Mouse (Mus musculus): ENCODE data around the gene Tsc1. TPM values are rescaled to one million over a fixed set of nuclear protein-coding genes. Genes with fewer than 3 reads are reported as not detected.

The Tsc1 gene
- total RNA-seq, 1 experiment, result 14.9 TPM

GRCm38 (mm10) chr2:28601720-28602590 is 39.1 kb upstream of the Tsc1 start:
- Histone ChIP-seq H3K4me1 (ENCODE audit: control insufficient read depth in 2 of 2, insufficient read depth in 2 of 2, low read length in 2 of 2, poor library complexity in 1 of 2) (peaks cover 0 to 19% of the 10 kb centered on the region in 2 experiments; a peak in 2 of 4 replicates), H3K27ac (ENCODE audit: insufficient read depth, low read depth, low read length, poor library complexity, severe bottlenecking) (no peak overlapping the region), H3K9me3 (ENCODE audit: control insufficient read depth, insufficient read depth, low read depth, low read length) (no peaks in the 10 kb centered on the region), H3K4me3 (ENCODE audit: insufficient read depth in 1 of 2, low read depth in 1 of 2, low read length in 2 of 2, poor library complexity in 1 of 2, severe bottlenecking in 1 of 2) (no peak overlapping the region), H3K36me3 (ENCODE audit: control insufficient read depth, insufficient read depth, low read length, poor library complexity, severe bottlenecking) (no peaks in the 10 kb centered on the region), H3K9ac (ENCODE audit: insufficient read depth, low read depth, low read length, poor library complexity, severe bottlenecking) (no peak overlapping the region)
- TF ChIP-seq HCFC1 (IDR thresholded peaks at IDR 0.05; ENCODE audit: borderline replicate concordance, insufficient read depth, low read length) (no peak), ZC3H11A (IDR thresholded peaks at IDR 0.05; ENCODE audit: borderline replicate concordance, low read depth, low read length) (no peak), CHD2 (IDR thresholded peaks at IDR 0.05; ENCODE audit: low read depth, low read length) (no peak), MAFK (IDR thresholded peaks at IDR 0.05; ENCODE audit: insufficient read depth, low read depth, low read length) (no peak), ZNF384 (IDR thresholded peaks at IDR 0.05; ENCODE audit: low read depth, low read length) (no peak)
- no peak for DNase-seq (ENCODE audit: low read depth, low spot score)
- in situ Hi-C loops (cut with MboI; ENCODE audit: low sequenced_read_pairs in 2 of 2, unreplicated experiment in 2 of 2), result no loop called here

- Histone ChIP-seq H3K4me1 (ENCODE audit: control insufficient read depth in 2 of 2, insufficient read depth in 2 of 2, low read length in 2 of 2, poor library complexity in 1 of 2) (peaks cover 0 to 16% of the 10 kb centered on the region in 2 experiments; a peak in 2 of 4 replicates), H3K27ac (ENCODE audit: insufficient read depth, low read depth, low read length, poor library complexity, severe bottlenecking) (no peak overlapping the region), H3K36me3 (ENCODE audit: control insufficient read depth, insufficient read depth, low read length, poor library complexity, severe bottlenecking) (no peaks in the 10 kb centered on the region), H3K9ac (ENCODE audit: insufficient read depth, low read depth, low read length, poor library complexity, severe bottlenecking) (no peak overlapping the region), H3K9me3 (ENCODE audit: control insufficient read depth, insufficient read depth, low read depth, low read length) (no peaks in the 10 kb centered on the region), H3K4me3 (ENCODE audit: insufficient read depth in 1 of 2, low read depth in 1 of 2, low read length in 2 of 2, poor library complexity in 1 of 2, severe bottlenecking in 1 of 2) (no peak overlapping the region)
- TF ChIP-seq ZC3H11A (IDR thresholded peaks at IDR 0.05; ENCODE audit: borderline replicate concordance, low read depth, low read length) (no peak), ZNF384 (IDR thresholded peaks at IDR 0.05; ENCODE audit: low read depth, low read length) (no peak), CHD2 (IDR thresholded peaks at IDR 0.05; ENCODE audit: low read depth, low read length) (no peak), HCFC1 (IDR thresholded peaks at IDR 0.05; ENCODE audit: borderline replicate concordance, insufficient read depth, low read length) (no peak), MAFK (IDR thresholded peaks at IDR 0.05; ENCODE audit: insufficient read depth, low read depth, low read length) (no peak)
- in situ Hi-C loops (cut with MboI; ENCODE audit: low sequenced_read_pairs in 2 of 2, unreplicated experiment in 2 of 2), result no loop called here
- DNase-seq (ENCODE audit: low read depth, low spot score), result no peak
These were observed 37.5 kb upstream of the Tsc1 start for GRCm38 (mm10) chr2:28603542-28603941.

- Histone ChIP-seq H3K36me3 (ENCODE audit: control insufficient read depth, insufficient read depth, low read length, poor library complexity, severe bottlenecking) (no peaks in the 10 kb centered on the region), H3K27ac (ENCODE audit: insufficient read depth, low read depth, low read length, poor library complexity, severe bottlenecking) (no peak overlapping the region), H3K9me3 (ENCODE audit: control insufficient read depth, insufficient read depth, low read depth, low read length) (no peaks in the 10 kb centered on the region), H3K4me3 (ENCODE audit: insufficient read depth in 1 of 2, low read depth in 1 of 2, low read length in 2 of 2, poor library complexity in 1 of 2, severe bottlenecking in 1 of 2) (no peak overlapping the region), H3K9ac (ENCODE audit: insufficient read depth, low read depth, low read length, poor library complexity, severe bottlenecking) (no peak overlapping the region), H3K4me1 (ENCODE audit: control insufficient read depth in 2 of 2, insufficient read depth in 2 of 2, low read length in 2 of 2, poor library complexity in 1 of 2) (peaks cover 0 to 24% of the 10 kb centered on the region in 2 experiments; a peak in 2 of 4 replicates)
- no peak for DNase-seq (ENCODE audit: low read depth, low spot score)
- TF ChIP-seq MAFK (IDR thresholded peaks at IDR 0.05; ENCODE audit: insufficient read depth, low read depth, low read length), result no peak
- TF ChIP-seq CHD2 (IDR thresholded peaks at IDR 0.05; ENCODE audit: low read depth, low read length), result no peak
- no peak for TF ChIP-seq ZNF384 (IDR thresholded peaks at IDR 0.05; ENCODE audit: low read depth, low read length)
- no peak for TF ChIP-seq ZC3H11A (IDR thresholded peaks at IDR 0.05; ENCODE audit: borderline replicate concordance, low read depth, low read length)
- TF ChIP-seq HCFC1 (IDR thresholded peaks at IDR 0.05; ENCODE audit: borderline replicate concordance, insufficient read depth, low read length), result no peak
- in situ Hi-C loops (cut with MboI; ENCODE audit: low sequenced_read_pairs in 2 of 2, unreplicated experiment in 2 of 2), result no loop called here
These were observed 35.1 kb upstream of the Tsc1 start for GRCm38 (mm10) chr2:28605789-28606541.

GRCm38 (mm10) chr2:28606601-28607340 is 34.3 kb upstream of the Tsc1 start:
- Histone ChIP-seq H3K27ac (ENCODE audit: insufficient read depth, low read depth, low read length, poor library complexity, severe bottlenecking) (peak overlapping the region; percentile 26; the same call in 1 of the 2 replicates), H3K36me3 (ENCODE audit: control insufficient read depth, insufficient read depth, low read length, poor library complexity, severe bottlenecking) (no peaks in the 10 kb centered on the region), H3K9me3 (ENCODE audit: control insufficient read depth, insufficient read depth, low read depth, low read length) (no peaks in the 10 kb centered on the region), H3K4me1 (ENCODE audit: control insufficient read depth in 2 of 2, insufficient read depth in 2 of 2, low read length in 2 of 2, poor library complexity in 1 of 2) (peaks cover 0 to 30% of the 10 kb centered on the region in 2 experiments; a peak in 2 of 4 replicates), H3K9ac (ENCODE audit: insufficient read depth, low read depth, low read length, poor library complexity, severe bottlenecking) (peak overlapping the region; percentile 24; the same call in 1 of the 2 replicates), H3K4me3 (ENCODE audit: insufficient read depth in 1 of 2, low read depth in 1 of 2, low read length in 2 of 2, poor library complexity in 1 of 2, severe bottlenecking in 1 of 2) (no peak overlapping the region)
- in situ Hi-C loops (cut with MboI; ENCODE audit: low sequenced_read_pairs in 2 of 2, unreplicated experiment in 2 of 2), result no loop called here
- no peak for TF ChIP-seq ZC3H11A (IDR thresholded peaks at IDR 0.05; ENCODE audit: borderline replicate concordance, low read depth, low read length)
- TF ChIP-seq HCFC1 (IDR thresholded peaks at IDR 0.05; ENCODE audit: borderline replicate concordance, insufficient read depth, low read length), result no peak
- no peak for TF ChIP-seq CHD2 (IDR thresholded peaks at IDR 0.05; ENCODE audit: low read depth, low read length)
- TF ChIP-seq MAFK (IDR thresholded peaks at IDR 0.05; ENCODE audit: insufficient read depth, low read depth, low read length), result no peak
- TF ChIP-seq ZNF384 (IDR thresholded peaks at IDR 0.05; ENCODE audit: low read depth, low read length), result no peak
- DNase-seq (ENCODE audit: low read depth, low spot score), result no peak

Measured in ES-E14 (cell line).